Mouse (Mus musculus) lung, postnatal 36 days (tissue): ENCODE results near the gene Olfr291.
A peak's percentile ranks its signal among the peaks of the same experiment; 100 is the strongest.

Source experiments
- DNase-seq: peaks from one replicate; pipeline ENCODE4 v3.0.0; 2022; ENCODE audit warnings: mixed read lengths

Olfr291 gene

GRCm38 (mm10) chr7:84853253-84853652, at the start of gene Olfr291:
Gene Olfr291, plus strand, starts transcription at chr7:84853553.
- DNase-seq: no peak

GRCm38 (mm10) chr7:84805224-84805623, 48.1 kb upstream of the Olfr291 start:
- peak; percentile 38 for DNase-seq

GRCm38 (mm10) chr7:84806159-84806558, 47.2 kb upstream of the Olfr291 start:
- DNase-seq: no peak

GRCm38 (mm10) chr7:84884530-84884929, 31.2 kb downstream of the Olfr291 start:
- peak; percentile 2 for DNase-seq
